Mouse (Mus musculus): ENCODE results near the gene Aloxe3. TPM values are rescaled to one million over a fixed set of nuclear protein-coding genes. Genes with fewer than 3 reads are reported as not detected.
"Not testable (repeated sequence)": the region's sequence is repeated elsewhere in the genome, so short reads cannot be mapped to it uniquely, and the experiment has no call there.

Gene Aloxe3
- total and polyA plus RNA-seq, 2 experiments from 2014 or later = 10.0 to 14.9 TPM

DNA sequence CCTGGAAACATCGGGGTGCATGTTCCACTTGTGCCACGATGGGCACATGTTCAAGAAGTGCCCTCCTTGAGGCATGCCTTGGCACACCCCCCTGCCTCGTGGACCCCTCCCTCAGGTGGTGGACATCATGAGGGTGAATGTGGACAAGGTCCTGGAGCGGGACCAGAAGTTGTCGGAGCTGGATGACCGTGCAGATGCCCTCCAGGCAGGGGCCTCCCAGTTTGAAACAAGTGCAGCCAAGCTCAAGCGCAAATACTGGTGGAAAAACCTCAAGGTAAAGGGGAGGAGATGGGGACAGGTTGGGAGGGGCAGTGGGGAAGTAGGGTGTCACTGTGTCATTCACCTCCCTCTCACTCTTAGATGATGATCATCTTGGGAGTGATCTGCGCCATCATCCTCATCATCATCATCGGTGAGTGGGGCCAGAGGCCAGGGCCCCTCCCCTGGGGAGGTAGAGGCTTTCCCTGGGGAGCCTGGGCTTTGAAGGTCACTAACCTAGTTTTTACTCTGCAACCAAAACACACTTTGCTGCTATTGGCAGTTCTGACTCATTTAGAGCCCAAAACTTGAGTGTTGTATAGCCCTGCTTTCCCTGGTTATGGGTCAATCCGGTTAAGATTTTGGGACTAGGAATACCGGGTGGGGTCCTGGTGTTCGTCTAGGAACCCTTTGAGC, 35.9 kb upstream of the Aloxe3 start:
- Histone ChIP-seq H3K27ac (ENCODE audit: low read depth, low read length) (peak overlapping the region; percentile 97), H3K4me3 (ENCODE audit: low read depth, low read length) (peak overlapping the region; percentile 99), H3K36me3 (ENCODE audit: insufficient read depth) (peaks cover 19% of the 10 kb centered on the region), H3K9ac (peak overlapping the region; percentile 100), H3K4me1 (ENCODE audit: insufficient read depth) (peaks cover 18% of the 10 kb centered on the region), H3K9me3 (ENCODE audit: low read length) (no peaks in the 10 kb centered on the region), H3K4me2 (ENCODE audit: low read depth) (peak overlapping the region; percentile 91), H3K27me3 (ENCODE audit: insufficient read depth, low read length) (no peaks in the 10 kb centered on the region)
- whole genome bisulfite sequencing = 84% methylated on average over 12 of the region's 12 CpGs
- DNase-seq = no peak
- no peak for ATAC-seq
- no peak for TF ChIP-seq CTCF (IDR thresholded peaks at IDR 0.05; ENCODE audit: low read depth)

DNA sequence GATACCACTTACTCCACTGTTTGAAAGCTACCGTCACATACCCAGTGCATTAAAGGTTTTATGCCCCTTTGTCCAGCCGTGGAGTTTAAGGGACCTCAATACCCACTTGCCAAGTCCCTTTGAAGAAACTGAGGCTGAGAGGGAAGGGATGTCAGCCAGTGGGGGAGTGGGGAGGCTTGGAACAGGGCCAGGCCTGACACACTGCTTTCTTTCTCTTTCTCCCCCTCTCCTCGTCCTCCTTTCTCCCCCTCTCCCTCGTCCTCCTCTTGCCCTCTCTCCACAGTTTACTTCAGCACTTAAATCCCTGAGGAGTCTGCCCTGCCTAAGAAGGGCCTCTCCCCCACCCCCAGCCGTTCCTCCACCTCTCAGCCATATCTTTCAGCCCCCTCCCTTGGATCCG, 35.3 kb upstream of the Aloxe3 start:
- no peaks in the 10 kb centered on the region for H3K9me3 ChIP-seq (ENCODE audit: low read length)
- H3K9ac ChIP-seq = peak overlapping the region; percentile 100
- no peak for ATAC-seq
- DNase-seq = no peak
- no peaks in the 10 kb centered on the region for H3K27me3 ChIP-seq (ENCODE audit: insufficient read depth, low read length)
- H3K4me1 ChIP-seq (ENCODE audit: insufficient read depth) = peaks cover 18% of the 10 kb centered on the region
- TF ChIP-seq CTCF (IDR thresholded peaks at IDR 0.05; ENCODE audit: low read depth) = no peak
- peak overlapping the region; percentile 91 for H3K4me2 ChIP-seq (ENCODE audit: low read depth)
- H3K27ac ChIP-seq (ENCODE audit: low read depth, low read length) = peak overlapping the region; percentile 97; the same call in 1 of the 2 replicates
- no peak overlapping the region for H3K4me3 ChIP-seq (ENCODE audit: low read depth, low read length)
- H3K36me3 ChIP-seq (ENCODE audit: insufficient read depth) = peaks cover 19% of the 10 kb centered on the region
- 47% methylated on average over 6 of the region's 6 CpGs for WGBS

- peaks cover 19% of the 10 kb centered on the region for H3K36me3 ChIP-seq (ENCODE audit: insufficient read depth)
- no peak overlapping the region for H3K4me2 ChIP-seq (ENCODE audit: low read depth)
- no peaks in the 10 kb centered on the region for H3K9me3 ChIP-seq (ENCODE audit: low read length)
- H3K4me1 ChIP-seq (ENCODE audit: insufficient read depth) = peaks cover 25% of the 10 kb centered on the region
- H3K27ac ChIP-seq (ENCODE audit: low read depth, low read length) = no peak overlapping the region
- 63% methylated on average over 7 of the region's 7 CpGs for WGBS
- TF ChIP-seq CTCF (IDR thresholded peaks at IDR 0.05; ENCODE audit: low read depth) = no peak
- no peak for DNase-seq
- H3K4me3 ChIP-seq (ENCODE audit: low read depth, low read length) = no peak overlapping the region
- no peaks in the 10 kb centered on the region for H3K27me3 ChIP-seq (ENCODE audit: insufficient read depth, low read length)
- H3K9ac ChIP-seq = no peak overlapping the region
- ATAC-seq = no peak
Measured at GRCm38 (mm10) chr11:69091566-69092385, 33.9 kb upstream of the Aloxe3 start.

GRCm38 (mm10) chr11:69092386-69092751, 33.3 kb upstream of the Aloxe3 start:
- Histone ChIP-seq H3K27me3 (ENCODE audit: insufficient read depth, low read length) (no peaks in the 10 kb centered on the region), H3K4me2 (ENCODE audit: low read depth) (no peak overlapping the region), H3K27ac (ENCODE audit: low read depth, low read length) (0 out of 2 replicates have a peak overlapping the region, but pooled peaks have one; percentile 2), H3K36me3 (ENCODE audit: insufficient read depth) (peaks cover 19% of the 10 kb centered on the region), H3K4me3 (ENCODE audit: low read depth, low read length) (no peak overlapping the region), H3K4me1 (ENCODE audit: insufficient read depth) (peaks cover 29% of the 10 kb centered on the region), H3K9ac (no peak overlapping the region), H3K9me3 (ENCODE audit: low read length) (no peaks in the 10 kb centered on the region)
- ATAC-seq (no peak), DNase-seq (peak; percentile 71)
- peak; percentile 81 for TF ChIP-seq CTCF (IDR thresholded peaks at IDR 0.05; ENCODE audit: low read depth)
- 5% methylated on average over 3 of the region's 3 CpGs for WGBS

DNA sequence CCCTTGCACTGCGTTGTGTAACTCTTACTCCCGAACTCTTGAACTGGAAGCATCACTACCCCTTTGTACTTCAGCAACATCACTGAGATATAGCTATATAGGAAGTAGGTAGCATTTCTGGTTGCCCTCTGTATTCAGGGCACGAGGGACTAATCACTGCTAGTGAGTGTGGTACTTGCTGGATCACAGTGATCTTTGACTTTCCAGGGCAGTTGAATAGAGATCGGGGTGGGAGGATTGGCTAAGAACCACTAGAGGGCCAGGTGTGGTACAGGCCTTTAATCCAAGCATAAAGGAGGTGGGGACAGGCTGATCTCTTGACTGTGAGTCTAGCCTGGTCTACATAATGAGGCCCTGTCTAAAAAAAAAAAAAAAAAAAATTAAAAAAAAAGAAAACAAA, 32.8 kb upstream of the Aloxe3 start:
- H3K36me3 ChIP-seq (ENCODE audit: insufficient read depth) = peaks cover 19% of the 10 kb centered on the region
- H3K9me3 ChIP-seq (ENCODE audit: low read length) = no peaks in the 10 kb centered on the region
- H3K4me3 ChIP-seq (ENCODE audit: low read depth, low read length) = no peak overlapping the region
- H3K4me2 ChIP-seq (ENCODE audit: low read depth) = no peak overlapping the region
- ATAC-seq = no peak
- no peak for TF ChIP-seq CTCF (IDR thresholded peaks at IDR 0.05; ENCODE audit: low read depth)
- DNase-seq = no peak
- 87% methylated on average over 4 of the region's 4 CpGs for WGBS
- H3K4me1 ChIP-seq (ENCODE audit: insufficient read depth) = peaks cover 34% of the 10 kb centered on the region
- H3K9ac ChIP-seq = no peak overlapping the region
- no peaks in the 10 kb centered on the region for H3K27me3 ChIP-seq (ENCODE audit: insufficient read depth, low read length)
- H3K27ac ChIP-seq (ENCODE audit: low read depth, low read length) = 0 out of 2 replicates have a peak overlapping the region, but pooled peaks have one; percentile 2

- not testable (repeated sequence) for H3K9me3 ChIP-seq (ENCODE audit: low read length); ATAC-seq; H3K9ac ChIP-seq; H3K4me2 ChIP-seq (ENCODE audit: low read depth); H3K27me3 ChIP-seq (ENCODE audit: insufficient read depth, low read length); H3K27ac ChIP-seq (ENCODE audit: low read depth, low read length); H3K4me3 ChIP-seq (ENCODE audit: low read depth, low read length); DNase-seq
- Histone ChIP-seq H3K4me1 (ENCODE audit: insufficient read depth) (peaks cover 41% of the 10 kb centered on the region), H3K36me3 (ENCODE audit: insufficient read depth) (peaks cover 19% of the 10 kb centered on the region)
- 90% methylated on average over 7 of the region's 7 CpGs for WGBS
Measured at GRCm38 (mm10) chr11:69093856-69094255, 31.8 kb upstream of the Aloxe3 start.

Data from forebrain, postnatal 0 days (tissue).